Comparison of ENCODE assay signal across 8 mouse cellular contexts in the genomic region with DNA sequence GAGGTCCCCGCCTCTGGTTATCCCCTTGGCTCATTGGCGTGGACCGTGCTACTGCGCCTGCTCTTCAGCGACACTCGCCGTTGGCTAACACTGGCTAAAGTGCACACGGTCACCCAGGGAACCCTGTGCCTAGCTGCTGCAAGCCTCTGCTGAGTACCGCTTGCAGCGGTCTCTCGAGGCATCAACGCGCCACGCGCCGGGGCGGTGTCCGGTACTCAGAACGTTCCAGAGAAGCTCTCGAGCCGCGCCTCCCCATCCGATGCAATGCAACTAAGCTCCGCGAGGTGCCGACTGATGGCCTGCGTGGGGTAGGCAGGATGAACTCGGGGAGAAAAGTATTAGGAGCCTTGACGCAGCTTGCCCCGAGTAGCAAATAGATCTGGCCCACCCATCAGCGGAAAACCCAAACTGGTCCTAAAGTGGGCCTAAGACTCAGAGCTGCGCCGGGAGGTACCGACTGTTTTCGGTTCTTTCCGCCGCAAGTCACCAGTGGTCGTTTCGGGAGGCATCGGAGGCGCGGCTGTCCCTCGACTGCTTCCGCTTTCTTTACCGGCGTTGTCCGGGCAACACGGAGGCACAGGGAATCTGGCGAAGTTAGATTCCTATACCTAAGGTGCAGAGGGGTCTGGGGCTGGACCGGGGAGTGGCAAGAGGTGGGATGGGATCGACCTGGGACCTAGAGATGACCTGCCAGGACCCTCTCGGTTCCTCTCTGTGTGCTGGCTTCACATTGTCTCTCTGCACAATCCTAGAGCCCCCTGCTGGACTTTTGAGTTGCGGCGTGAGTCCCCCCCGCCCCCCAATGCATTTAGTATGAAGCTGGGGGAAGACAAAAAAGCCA. TPM values are rescaled to one million over a fixed set of nuclear protein-coding genes. Genes with fewer than 3 reads are reported as not detected.
DNase-seq lines count a peak whose midpoint lies in the region; ATAC-seq lines count a peak whose summit lies in the region.

No protein-coding gene starts in this region.

- peak; percentile 90 for DNase-seq in 416B (ENCODE audit: low read depth)
- peak; percentile 66 for DNase-seq in adrenal gland, adult 18-20 months (ENCODE audit: low spot score in 2 of 2)
- DNase-seq in embryonic facial prominence, embryonic 14.5 days (ENCODE audit: low spot score), result peak; percentile 86
- peak; percentile 30 for DNase-seq in heart, adult 8-10 months (ENCODE audit: low spot score)
- DNase-seq in spleen, postnatal 4 days (ENCODE audit: low spot score in 2 of 2), result peak; percentile 75 to 89

- H3K4me1 ChIP-seq in embryonic facial prominence, embryonic 14.5 days (ENCODE audit: control insufficient read depth, insufficient read depth, low read length), result peaks cover 17% of the 10 kb centered on the region
- H3K4me1 ChIP-seq in kidney, embryonic 14.5 days (ENCODE audit: control insufficient read depth, insufficient read depth, low read length), result peaks cover 14% of the 10 kb centered on the region; the same call in 1 of the 2 replicates
- H3K4me1 ChIP-seq in liver, embryonic 12.5 days, result peaks cover 27% of the 10 kb centered on the region

- H3K9me3 ChIP-seq in embryonic facial prominence, embryonic 14.5 days (ENCODE audit: control insufficient read depth, low read length), result no peaks in the 10 kb centered on the region
- no peaks in the 10 kb centered on the region for H3K9me3 ChIP-seq in kidney, embryonic 14.5 days (ENCODE audit: control insufficient read depth, low read length)
- H3K9me3 ChIP-seq in liver, embryonic 12.5 days (replicated peaks), result no peaks in the 10 kb centered on the region

- peak overlapping the region; percentile 85 for H3K4me2 ChIP-seq in embryonic facial prominence, embryonic 14.5 days (ENCODE audit: low read depth, low read length)
- peak overlapping the region; percentile 80 for H3K4me2 ChIP-seq in kidney, embryonic 14.5 days (replicated peaks; ENCODE audit: low read depth, low read length)
- peak overlapping the region; percentile 98 for H3K4me2 ChIP-seq in liver, embryonic 12.5 days

- peak; percentile 85 for ATAC-seq in embryonic facial prominence, embryonic 14.5 days (ENCODE audit: low read depth)
- peak; percentile 89 for ATAC-seq in kidney, embryonic 14.5 days (ENCODE audit: low FRiP score, low TSS enrichment)
- peak; percentile 84 for ATAC-seq in liver, embryonic 12.5 days
- peak; percentile 70 for ATAC-seq in monocyte, adult 5-6 weeks (replicated peaks; ENCODE audit: insufficient number of reproducible peaks, low FRiP score, low TSS enrichment, poor library complexity, severe bottlenecking)

- H3K9ac ChIP-seq in embryonic facial prominence, embryonic 14.5 days (ENCODE audit: low read depth, low read length), result peak overlapping the region; percentile 75
- H3K9ac ChIP-seq in kidney, embryonic 14.5 days (ENCODE audit: low read depth, low read length), result peak overlapping the region; percentile 65
- peak overlapping the region; percentile 75 for H3K9ac ChIP-seq in liver, embryonic 12.5 days

- peak overlapping the region; percentile 87 for H3K4me3 ChIP-seq in embryonic facial prominence, embryonic 14.5 days (ENCODE audit: low read depth, low read length)
- H3K4me3 ChIP-seq in kidney, embryonic 14.5 days (ENCODE audit: low read length), result peak overlapping the region; percentile 79
- peak overlapping the region; percentile 96 for H3K4me3 ChIP-seq in liver, embryonic 12.5 days

- peaks cover 25% of the 10 kb centered on the region for H3K36me3 ChIP-seq in embryonic facial prominence, embryonic 14.5 days (ENCODE audit: control insufficient read depth, insufficient read depth, low read length)
- peaks cover 15% of the 10 kb centered on the region for H3K36me3 ChIP-seq in kidney, embryonic 14.5 days (ENCODE audit: control insufficient read depth, insufficient read depth, low read length)
- H3K36me3 ChIP-seq in liver, embryonic 12.5 days, result peaks cover 40% of the 10 kb centered on the region

- H3K27me3 ChIP-seq in embryonic facial prominence, embryonic 14.5 days (replicated peaks; ENCODE audit: control insufficient read depth, insufficient read depth, low read length), result no peaks in the 10 kb centered on the region
- H3K27me3 ChIP-seq in kidney, embryonic 14.5 days (ENCODE audit: control insufficient read depth, insufficient read depth, low read length), result no peaks in the 10 kb centered on the region
- H3K27me3 ChIP-seq in liver, embryonic 12.5 days (replicated peaks), result no peaks in the 10 kb centered on the region

- WGBS in embryonic facial prominence, embryonic 14.5 days, result under 1% methylated on average over 55 of the region's 55 CpGs
- WGBS in kidney, embryonic 14.5 days, result under 1% methylated on average over 55 of the region's 55 CpGs
- WGBS in liver, embryonic 12.5 days (ENCODE audit: insufficient replicate concordance), result under 1% methylated on average over 55 of the region's 55 CpGs

- H3K27ac ChIP-seq in embryonic facial prominence, embryonic 14.5 days (replicated peaks; ENCODE audit: low read depth, low read length), result peak overlapping the region; percentile 79
- peak overlapping the region; percentile 82; the same call in 1 of the 2 replicates for H3K27ac ChIP-seq in kidney, embryonic 14.5 days (ENCODE audit: low read depth, low read length)
- H3K27ac ChIP-seq in liver, embryonic 12.5 days, result peak overlapping the region; percentile 94

RNA-seq across cellular contexts. Expression of a gene that starts 0.6 kb away (rescaled TPM):
- 10 to 100 TPM; 20.3 to 29.9 TPM for total RNA-seq in adrenal gland, adult 18-20 months (2021)
- 13.9 and 17.5 TPM in 2 replicates for polyA plus RNA-seq in embryonic facial prominence, embryonic 14.5 days (2014; fragmentation: Nextera tagmentation; extraction: Ambion mirVana)
- 1 to 10 TPM; 3.5 to 6.3 (median 4.5) TPM for total RNA-seq in heart, adult 8-10 months (2022)
- 15.5 and 23.6 TPM in 2 replicates for polyA plus RNA-seq in kidney, embryonic 14.5 days (2014; fragmentation: Nextera tagmentation; extraction: Ambion mirVana)
- 78.9 and 79.3 TPM in 2 replicates for polyA plus RNA-seq in liver, embryonic 12.5 days (2016; fragmentation: Nextera tagmentation; extraction: Ambion mirVana)
- total RNA-seq in monocyte, adult 5-6 weeks (2017), result 11.7 to 13.0 TPM (median 12.6 TPM) in 3 replicates

RNA-seq across cellular contexts. Expression of a gene that starts 0.9 kb away (rescaled TPM):
- total RNA-seq in adrenal gland, adult 18-20 months (2021), result 10 to 100 TPM; 20.4 to 24.0 TPM
- polyA plus RNA-seq in embryonic facial prominence, embryonic 14.5 days (2014; fragmentation: Nextera tagmentation; extraction: Ambion mirVana), result 7.1 and 7.7 TPM in 2 replicates
- total RNA-seq in heart, adult 8-10 months (2022), result 10 to 100 TPM in 1 of 4 experiments, 1 to 10 TPM in 3; 9.4 to 11.3 (median 9.6) TPM
- 8.5 and 11.6 TPM in 2 replicates for polyA plus RNA-seq in kidney, embryonic 14.5 days (2014; fragmentation: Nextera tagmentation; extraction: Ambion mirVana)
- 8.1 and 8.2 TPM in 2 replicates for polyA plus RNA-seq in liver, embryonic 12.5 days (2016; fragmentation: Nextera tagmentation; extraction: Ambion mirVana)
- total RNA-seq in monocyte, adult 5-6 weeks (2017), result 10.3 to 23.9 TPM (median 11.2 TPM) in 3 replicates

RNA-seq across cellular contexts. Expression of a gene that starts 56.0 kb away (rescaled TPM):
- 10 to 100 TPM; 19.2 to 26.3 TPM for total RNA-seq in adrenal gland, adult 18-20 months (2021)
- 83.6 and 95.6 TPM in 2 replicates for polyA plus RNA-seq in embryonic facial prominence, embryonic 14.5 days (2014; fragmentation: Nextera tagmentation; extraction: Ambion mirVana)
- total RNA-seq in heart, adult 8-10 months (2022), result 10 to 100 TPM in 2 of 4 experiments, 1 to 10 TPM in 2; 6.4 to 12.8 (median 9.6) TPM
- 131 and 155 TPM in 2 replicates for polyA plus RNA-seq in kidney, embryonic 14.5 days (2014; fragmentation: Nextera tagmentation; extraction: Ambion mirVana)
- polyA plus RNA-seq in liver, embryonic 12.5 days (2016; fragmentation: Nextera tagmentation; extraction: Ambion mirVana), result 112 and 114 TPM in 2 replicates
- 13.4 to 14.4 TPM (median 14.2 TPM) in 3 replicates for total RNA-seq in monocyte, adult 5-6 weeks (2017)

Comparison
In these comparisons a context has a peak if more than half of its experiments do, and no peak if none do; other contexts are left out.
1. Peak in every context shown above with its lines: DNase-seq, ATAC-seq, H3K4me3 ChIP-seq and H3K27ac ChIP-seq.
2. DNase-seq: peak in every context shown above with its lines; median percentile 90 in 416B; 86 in embryonic facial prominence, embryonic 14.5 days; 82 in spleen, postnatal 4 days; 66 in adrenal gland, adult 18-20 months; 30 in heart, adult 8-10 months.